Mouse (Mus musculus) neural tube, embryonic 14.5 days (tissue): Measurements from ENCODE around the gene Rnf43. TPM values are rescaled to one million over a fixed set of nuclear protein-coding genes. Genes with fewer than 3 reads are reported as not detected.

Experiments used
- ATAC-seq: fragments of 200-750 bp; cut with Nextera tagmentation; 2 replicates; pipeline ENCODE4 v1.8.0; 2017; ENCODE audit warnings: low read depth, mild to moderate bottlenecking, moderate TSS enrichment, moderate library complexity
- H3K27ac ChIP-seq: fragments of 300-500 bp; sonication (generic); 2 replicates; pipeline ENCODE4 v1.5.1; 2014; ENCODE audit warnings: low read depth, mild to moderate bottlenecking, control low read depth, low read length, moderate library complexity, mixed read lengths
- H3K27me3 ChIP-seq: fragments of 300-500 bp; sonication (generic); 2 replicates; pipeline ENCODE4 v1.6.1; 2014; ENCODE audit warnings: low read length; ENCODE audit not compliant: control insufficient read depth, insufficient read depth
- H3K36me3 ChIP-seq: fragments of 300-500 bp; sonication (generic); 2 replicates; pipeline ENCODE4 v1.6.1; 2014; ENCODE audit warnings: low read length, mixed read lengths; ENCODE audit not compliant: control insufficient read depth, insufficient read depth
- H3K4me1 ChIP-seq: fragments of 300-500 bp; sonication (generic); 2 replicates; pipeline ENCODE4 v1.6.1; 2014; ENCODE audit warnings: low read length; ENCODE audit not compliant: control insufficient read depth, insufficient read depth
- H3K4me2 ChIP-seq: fragments of 300-500 bp; sonication (generic); 2 replicates; pipeline ENCODE4 v1.6.1; 2014; ENCODE audit warnings: mild to moderate bottlenecking, low read depth, low read length, control low read depth
- H3K4me3 ChIP-seq: fragments of 300-500 bp; sonication (generic); 2 replicates; pipeline ENCODE4 v1.5.1; 2014; ENCODE audit warnings: low read depth, low read length, control low read depth, mixed read lengths
- H3K9ac ChIP-seq: fragments of 300-500 bp; sonication (generic); replicated peaks from 2 replicates; pipeline ENCODE4 v1.6.1; 2014; ENCODE audit warnings: low read depth, mild to moderate bottlenecking, control low read depth, low read length, mixed read lengths
- H3K9me3 ChIP-seq: fragments of 300-500 bp; sonication (generic); 2 replicates; pipeline ENCODE4 v1.6.1; 2016; ENCODE audit warnings: low read length; ENCODE audit not compliant: control insufficient read depth
- WGBS: fragments of 180-500 bp; shearing (Covaris S2); extraction: QIAGEN DNeasy Blood & Tissue Kit; methylation state at CpG from one replicate; pipeline ENCODE4 v1.1.7; 2014; 5-methylcytosine and 5-hydroxymethylcytosine counted together
- polyA plus RNA-seq: library from polyadenylated mRNA; unstranded; fragments of >200 nt; fragmentation: Nextera tagmentation; extraction: Ambion mirVana; gene quantifications from 2 replicates; pipeline ENCODE4 v1.2.1, GENCODE M21; 2014

The Rnf43 gene
- polyA plus RNA-seq, 1 experiment from 2014 or later = 0.71 TPM

GRCm38 (mm10) chr11:87743691-87744090 is 81.2 kb downstream of the Rnf43 start:
- no peaks in the 10 kb centered on the region for H3K9me3 ChIP-seq
- WGBS = 95% methylated on average over 3 of the region's 3 CpGs
- peaks cover 18% of the 10 kb centered on the region for H3K36me3 ChIP-seq
- H3K4me3 ChIP-seq = no peak overlapping the region
- H3K27ac ChIP-seq = no peak overlapping the region
- H3K4me1 ChIP-seq = no peaks in the 10 kb centered on the region
- no peaks in the 10 kb centered on the region for H3K27me3 ChIP-seq
- no peak for ATAC-seq
- H3K9ac ChIP-seq = no peak overlapping the region
- H3K4me2 ChIP-seq = no peak overlapping the region

- Histone ChIP-seq H3K4me1 (no peaks in the 10 kb centered on the region), H3K4me3 (no peak overlapping the region), H3K9me3 (no peaks in the 10 kb centered on the region), H3K9ac (no peak overlapping the region), H3K4me2 (no peak overlapping the region), H3K27me3 (no peaks in the 10 kb centered on the region), H3K36me3 (peaks cover 18% of the 10 kb centered on the region), H3K27ac (no peak overlapping the region)
- 91% methylated on average over 4 of the region's 4 CpGs for WGBS
- ATAC-seq = no peak
These were observed 82.4 kb downstream of the Rnf43 start for GRCm38 (mm10) chr11:87744964-87745363.

DNA sequence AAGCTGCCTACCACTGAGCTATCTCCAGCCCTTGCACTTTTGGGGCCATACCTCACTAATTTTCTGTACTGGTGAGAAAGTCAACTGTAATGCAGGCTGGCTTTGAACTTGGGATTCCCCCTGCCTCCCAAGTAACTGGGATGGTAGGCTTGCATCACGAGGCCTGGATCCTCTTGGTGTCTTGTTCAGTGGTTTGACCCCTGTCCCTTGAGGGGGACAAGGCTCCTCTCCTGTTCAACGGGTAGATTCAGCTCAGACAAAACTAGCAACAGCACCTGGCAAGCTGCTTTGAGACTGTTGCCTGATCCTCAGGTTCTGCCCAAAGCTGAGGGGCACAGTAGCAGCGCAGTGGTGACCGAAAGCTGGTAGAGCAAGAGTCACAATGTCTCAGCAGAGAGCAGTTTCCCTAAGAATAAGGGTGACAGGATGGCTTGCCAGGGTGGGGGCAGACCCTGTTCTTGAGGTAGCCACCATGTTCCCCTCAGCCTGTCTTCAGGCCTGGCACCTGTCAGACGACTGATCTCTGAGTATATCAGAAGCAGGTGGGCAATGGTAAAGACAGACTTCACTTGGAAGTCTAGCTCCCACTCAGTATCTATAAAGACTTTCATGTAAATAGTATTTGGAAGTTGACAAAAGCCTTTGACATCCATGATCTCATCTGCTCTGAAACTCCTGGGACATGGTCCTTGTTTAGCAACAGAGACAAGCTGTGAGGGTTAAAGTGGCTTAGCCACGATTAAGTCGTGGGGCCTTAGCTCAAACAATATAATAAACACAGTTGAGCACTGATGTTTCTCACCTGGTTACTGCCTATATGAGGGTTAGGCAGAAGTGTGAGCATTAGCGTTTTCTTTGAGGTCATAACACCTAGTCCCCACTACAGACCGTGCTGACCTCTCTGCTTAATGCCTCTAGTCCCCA is 83.4 kb downstream of the Rnf43 start:
- WGBS = 79% methylated on average over 9 of the region's 9 CpGs
- Histone ChIP-seq H3K9me3 (no peaks in the 10 kb centered on the region), H3K27me3 (no peaks in the 10 kb centered on the region), H3K4me2 (no peak overlapping the region), H3K9ac (no peak overlapping the region), H3K4me3 (no peak overlapping the region), H3K36me3 (peaks cover 18% of the 10 kb centered on the region), H3K27ac (no peak overlapping the region), H3K4me1 (no peaks in the 10 kb centered on the region)
- ATAC-seq = no peak

- H3K36me3 ChIP-seq = peaks cover 18% of the 10 kb centered on the region
- no peak for ATAC-seq
- no peak overlapping the region for H3K27ac ChIP-seq
- H3K27me3 ChIP-seq = no peaks in the 10 kb centered on the region
- H3K4me2 ChIP-seq = no peak overlapping the region
- H3K4me3 ChIP-seq = no peak overlapping the region
- H3K9me3 ChIP-seq = no peaks in the 10 kb centered on the region
- no peak overlapping the region for H3K9ac ChIP-seq
- H3K4me1 ChIP-seq = no peaks in the 10 kb centered on the region
- 94% methylated on average over 4 of the region's 5 CpGs for WGBS
These were observed 84.8 kb downstream of the Rnf43 start for GRCm38 (mm10) chr11:87747312-87747711.

- Histone ChIP-seq H3K4me3 (no peak overlapping the region), H3K27me3 (no peaks in the 10 kb centered on the region), H3K36me3 (peaks cover 18% of the 10 kb centered on the region), H3K4me1 (no peaks in the 10 kb centered on the region), H3K4me2 (no peak overlapping the region), H3K9ac (no peak overlapping the region), H3K27ac (no peak overlapping the region), H3K9me3 (no peaks in the 10 kb centered on the region)
- ATAC-seq = no peak
- WGBS = 95% methylated on average over 7 of the region's 7 CpGs
These were observed 85.2 kb downstream of the Rnf43 start for GRCm38 (mm10) chr11:87747716-87748115.

DNA sequence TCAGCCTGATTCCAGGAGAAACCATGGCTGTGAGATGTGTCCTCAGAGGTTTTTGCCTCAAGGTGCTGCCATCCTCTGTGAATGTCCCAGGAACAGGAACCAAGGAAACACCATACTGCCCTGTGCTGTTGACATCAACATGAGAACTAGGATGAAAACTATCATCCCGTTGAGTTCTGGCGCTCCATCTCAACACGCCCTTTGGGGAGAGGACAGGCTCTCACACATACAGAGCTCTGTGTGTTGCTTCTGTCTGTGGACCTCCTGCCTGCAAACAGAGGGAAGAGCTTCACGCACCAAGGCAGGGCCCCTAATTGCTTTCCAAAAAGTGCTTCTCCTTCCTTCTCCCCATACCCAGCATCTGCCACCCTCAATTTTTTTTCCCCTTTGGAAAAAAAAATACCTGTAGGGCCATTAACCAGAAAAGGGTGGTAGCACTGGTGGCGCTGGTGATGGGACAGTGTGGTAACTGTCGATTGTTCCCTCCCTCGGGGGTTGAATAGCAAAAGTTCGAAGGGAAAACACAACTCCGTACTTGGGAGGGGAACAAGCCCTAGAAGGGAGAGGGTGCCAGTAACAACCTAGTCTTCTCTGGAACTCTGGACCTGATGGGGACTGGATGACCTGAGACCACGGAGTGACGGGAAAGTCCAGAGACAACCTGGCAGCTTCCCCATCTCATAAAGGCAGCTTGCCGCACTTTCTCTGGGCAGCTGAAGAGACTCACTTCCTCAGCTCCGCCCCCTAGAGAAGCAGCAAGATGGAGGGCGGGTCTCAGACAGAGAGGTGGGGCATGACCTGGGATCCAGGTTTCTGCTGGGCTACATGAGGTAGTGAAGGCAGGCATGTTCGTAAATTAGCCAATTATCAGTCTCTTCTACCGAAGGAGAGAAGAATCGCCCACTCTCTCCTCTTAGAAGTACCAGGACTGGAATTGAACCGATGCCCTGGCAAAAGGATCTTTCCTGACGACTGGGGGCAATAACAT is 85.9 kb downstream of the Rnf43 start:
- no peak overlapping the region for H3K27ac ChIP-seq
- no peaks in the 10 kb centered on the region for H3K27me3 ChIP-seq
- 38% methylated on average over 19 of the region's 19 CpGs for WGBS
- H3K4me1 ChIP-seq = no peaks in the 10 kb centered on the region
- H3K9me3 ChIP-seq = no peaks in the 10 kb centered on the region
- H3K4me3 ChIP-seq = no peak overlapping the region
- no peak overlapping the region for H3K9ac ChIP-seq
- no peak overlapping the region for H3K4me2 ChIP-seq
- ATAC-seq = no peak
- peaks cover 17% of the 10 kb centered on the region for H3K36me3 ChIP-seq

DNA sequence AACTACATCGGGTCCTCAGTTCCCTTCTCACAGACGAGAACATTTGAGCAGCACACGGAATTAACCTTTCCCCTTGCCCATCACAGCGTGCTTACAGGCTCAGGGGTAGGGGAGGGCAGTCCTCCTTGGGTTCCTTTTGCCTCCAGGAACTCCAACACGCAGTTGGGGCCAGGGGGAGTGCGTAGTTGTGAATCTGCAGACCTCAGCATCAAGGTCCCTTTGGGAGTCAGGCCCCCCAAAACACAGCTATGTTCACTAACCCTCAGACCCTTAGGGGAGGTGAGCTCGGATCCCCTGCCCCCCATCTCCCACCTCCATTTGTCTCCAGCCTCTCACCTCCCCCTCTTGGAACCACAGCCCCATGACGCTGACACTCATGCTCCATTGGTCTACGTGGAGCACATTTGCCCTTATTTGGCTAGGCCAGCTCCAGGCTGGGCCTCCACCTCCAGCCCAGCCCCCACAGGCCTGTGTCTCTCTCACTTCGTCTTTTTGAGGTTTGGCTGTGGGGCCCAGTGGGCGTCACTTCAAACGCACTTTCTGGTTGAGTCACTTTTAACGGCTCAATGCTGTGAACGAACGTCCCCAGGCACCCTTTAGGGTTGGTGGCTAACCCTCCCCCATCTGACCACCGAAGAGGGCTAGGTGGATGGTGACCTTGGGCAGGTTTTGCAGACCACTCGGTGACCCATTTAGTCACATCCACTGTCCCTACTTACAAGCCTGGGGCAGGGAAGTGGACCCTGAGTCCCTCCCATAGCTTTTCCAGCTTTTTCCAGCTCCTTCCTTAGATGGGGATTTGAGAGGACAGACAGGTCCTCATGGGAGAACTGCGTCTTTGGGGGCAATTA is 86.9 kb downstream of the Rnf43 start:
- 62% methylated on average over 18 of the region's 18 CpGs for WGBS
- ATAC-seq = no peak
- Histone ChIP-seq H3K27ac (no peak overlapping the region), H3K9me3 (no peaks in the 10 kb centered on the region), H3K4me2 (no peak overlapping the region), H3K27me3 (no peaks in the 10 kb centered on the region), H3K9ac (no peak overlapping the region), H3K4me3 (no peak overlapping the region), H3K4me1 (no peaks in the 10 kb centered on the region), H3K36me3 (peaks cover 9% of the 10 kb centered on the region; the same call in 1 of the 2 replicates)

GRCm38 (mm10) chr11:87750043-87750421 is 87.5 kb downstream of the Rnf43 start:
- Histone ChIP-seq H3K9ac (no peak overlapping the region), H3K27ac (no peak overlapping the region), H3K9me3 (no peaks in the 10 kb centered on the region), H3K4me3 (no peak overlapping the region), H3K36me3 (0 out of 2 replicates have a peak, but pooled peaks cover 3% of the 10 kb centered on the region), H3K4me1 (no peaks in the 10 kb centered on the region), H3K4me2 (no peak overlapping the region), H3K27me3 (no peaks in the 10 kb centered on the region)
- no peak for ATAC-seq
- 80% methylated on average over 11 of the region's 11 CpGs for WGBS
